Mouse (Mus musculus): ENCODE data around the gene Nav2.

DNA sequence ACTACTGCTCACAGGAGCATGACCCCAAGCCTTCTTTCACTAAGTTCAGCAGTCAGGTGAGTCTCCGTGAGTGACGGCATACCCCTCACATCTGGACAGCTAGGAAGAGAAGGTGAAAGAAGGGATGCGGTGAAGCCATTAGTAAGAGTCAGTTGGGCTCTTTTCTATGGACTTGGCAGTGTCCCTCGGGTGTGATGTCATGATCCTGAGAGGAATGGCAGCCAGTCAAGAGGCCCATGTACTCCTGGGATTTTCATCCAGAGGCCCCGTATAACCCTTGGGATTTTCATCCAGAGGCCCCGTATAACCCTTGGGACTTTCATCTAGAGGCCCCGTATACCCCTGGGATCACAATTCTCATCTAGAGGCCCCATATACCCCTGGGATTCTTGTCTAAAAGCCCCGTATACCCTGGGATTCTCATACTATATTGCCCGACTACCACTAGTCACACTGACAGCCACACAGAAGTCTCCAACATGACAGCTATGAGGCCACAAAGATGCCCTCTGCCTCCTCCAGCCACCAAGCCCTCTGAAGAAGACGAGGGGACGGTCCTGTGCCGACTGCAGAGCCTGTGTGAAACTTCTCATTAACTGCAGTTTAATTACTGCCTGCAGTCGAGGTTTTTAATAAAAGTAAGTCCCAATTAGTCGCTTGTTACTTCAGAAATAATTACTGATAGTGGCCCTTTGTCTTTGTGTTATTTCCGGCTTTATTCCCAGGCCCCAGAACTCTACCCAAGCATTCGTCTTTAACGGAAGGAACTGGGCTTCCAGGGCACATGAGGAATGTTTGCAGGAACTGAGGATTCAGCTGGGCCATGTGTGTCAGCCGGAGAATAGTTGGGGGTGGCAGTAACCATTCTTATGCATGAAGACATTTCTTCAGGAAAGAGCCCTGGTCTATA is 251.4 kb downstream of the Nav2 start:
- no peak for TF ChIP-seq CTCF (IDR thresholded peaks at IDR 0.05; ENCODE audit: borderline replicate concordance, extremely low read depth, insufficient read depth, insufficient read length)
- TF ChIP-seq POLR2A (IDR thresholded peaks at IDR 0.05; ENCODE audit: borderline replicate concordance, extremely low read depth, insufficient read depth, insufficient read length, poor library complexity, severe bottlenecking) = no peak
